Mouse (Mus musculus): Measurements from ENCODE around the gene Rnf183.

The Rnf183 gene

DNA sequence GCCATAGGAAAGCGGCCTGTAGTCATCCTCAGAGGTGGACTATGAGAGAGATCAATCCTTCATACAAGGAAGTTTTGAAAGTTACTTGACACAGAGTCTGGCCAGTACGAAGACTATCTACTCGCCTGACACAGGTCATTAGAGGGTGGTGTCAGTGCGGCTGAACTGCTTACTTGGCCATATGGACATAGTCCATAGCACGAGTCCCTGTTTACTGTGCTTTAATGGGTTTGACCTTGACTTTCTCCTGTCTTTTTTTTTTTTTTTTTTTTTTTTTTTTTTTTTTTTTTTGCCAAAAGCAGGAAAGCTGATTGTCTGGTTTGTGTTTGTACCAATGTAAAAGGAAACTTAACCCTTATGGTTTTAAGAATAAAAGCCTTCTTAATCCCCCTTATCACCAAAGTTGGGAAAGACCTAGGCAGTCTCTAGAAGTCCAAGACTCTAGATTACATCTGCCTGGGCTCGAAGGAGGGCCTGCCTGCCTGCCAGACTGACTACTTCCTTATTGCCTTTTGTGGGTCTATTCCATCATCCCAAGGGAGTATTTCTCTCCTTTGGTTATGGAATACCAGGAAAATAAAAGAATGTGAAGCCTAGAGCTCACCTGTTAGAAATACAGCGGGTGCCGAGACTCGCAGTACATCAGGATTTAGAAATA lies 55.2 kb downstream of the Rnf183 start:
- no peak for DNase-seq
